Mouse (Mus musculus) lung, adult 2 months (tissue): ENCODE data around the gene Bves.

Experiments
- CTCF ChIP-seq: fragments of 200-500 bp; IDR thresholded peaks from 2 replicates; pipeline ENCODE4 v1.5.1; 2011; ENCODE audit warnings: mild to moderate bottlenecking, low read length, control low read depth; ENCODE audit not compliant: insufficient read depth
- POLR2A ChIP-seq: fragments of 200-500 bp; IDR thresholded peaks from 2 replicates; pipeline ENCODE4 v1.6.1; 2011; ENCODE audit warnings: low read depth, mild to moderate bottlenecking, control low read depth, low read length, borderline replicate concordance; ENCODE audit errors: extremely low read depth

- TF ChIP-seq CTCF (no peak), POLR2A (no peak)
Measured at GRCm38 (mm10) chr10:45344381-45344780, 8.8 kb downstream of the Bves start.
